Mouse (Mus musculus) kidney, adult 2 months (tissue): ENCODE results near the gene Tmem47. TPM values are rescaled to one million over a fixed set of nuclear protein-coding genes. Genes with fewer than 3 reads are reported as not detected.

Experiments used
- DNase-seq: peaks from one replicate; pipeline ENCODE4 v3.0.0; 2021
- H3K27ac ChIP-seq: fragments of 200-500 bp; 2 replicates; pipeline ENCODE4 v1.5.1; 2012; ENCODE audit warnings: low read depth, low read length, control low read depth, inconsistent platforms; ENCODE audit not compliant: insufficient read depth
- H3K27me3 ChIP-seq: fragments of 200-500 bp; replicated peaks from 2 replicates; pipeline ENCODE4 v1.6.1; 2012; ENCODE audit warnings: mild to moderate bottlenecking, moderate library complexity, low read length, inconsistent platforms; ENCODE audit not compliant: control insufficient read depth, insufficient read depth
- H3K36me3 ChIP-seq: fragments of 200-500 bp; 2 replicates; pipeline ENCODE4 v1.6.1; 2012; ENCODE audit warnings: mild to moderate bottlenecking, moderate library complexity, low read length, inconsistent platforms; ENCODE audit not compliant: control insufficient read depth, insufficient read depth
- H3K4me1 ChIP-seq: fragments of 200-500 bp; 2 replicates; pipeline ENCODE4 v1.6.1; 2011; ENCODE audit warnings: low read length; ENCODE audit not compliant: control insufficient read depth, insufficient read depth
- H3K4me3 ChIP-seq: fragments of 200-500 bp; 2 replicates; pipeline ENCODE4 v1.5.1; 2011; ENCODE audit warnings: mild to moderate bottlenecking, low read depth, low read length, control low read depth; ENCODE audit not compliant: insufficient read depth
- CTCF ChIP-seq: fragments of 200-500 bp; conservative IDR thresholded peaks from 2 replicates; pipeline ENCODE4 v1.5.1; 2011; ENCODE audit warnings: low read depth, mild to moderate bottlenecking, control low read depth, low read length, moderate library complexity, mixed read lengths; ENCODE audit not compliant: insufficient read depth, insufficient read length
- POLR2A ChIP-seq: fragments of 200-500 bp; IDR thresholded peaks from one replicate; pipeline ENCODE4 v1.6.1; 2011; ENCODE audit warnings: low read depth, low read length, control low read depth
- WGBS: fragments of 180-500 bp; shearing (Covaris S2); methylation state at CpG from one replicate; pipeline ENCODE4 v1.1.7; 2018; 5-methylcytosine and 5-hydroxymethylcytosine counted together
- polyA plus RNA-seq: library from polyadenylated mRNA; depleted of rRNA; stranded (reverse); fragments of >200 nt; gene quantifications from 2 replicates; pipeline ENCODE4 v1.2.3, GENCODE M21; 2012

Gene Tmem47
- polyA plus RNA-seq, 1 experiment: 3.9 TPM

GRCm38 (mm10) chrX:81085025-81085752 is 14.7 kb downstream of the Tmem47 start:
- Histone ChIP-seq H3K27me3 (no peaks in the 10 kb centered on the region), H3K4me3 (no peak overlapping the region), H3K27ac (no peak overlapping the region), H3K4me1 (no peaks in the 10 kb centered on the region), H3K36me3 (no peaks in the 10 kb centered on the region)
- peak; percentile 14 for DNase-seq
- 32% methylated on average over 2 of the region's 2 CpGs for WGBS
- TF ChIP-seq POLR2A (no peak), CTCF (no peak)

- 48% methylated on average over 1 of the region's 1 CpGs for WGBS
- Histone ChIP-seq H3K27me3 (no peaks in the 10 kb centered on the region), H3K36me3 (no peaks in the 10 kb centered on the region), H3K4me1 (no peaks in the 10 kb centered on the region), H3K4me3 (no peak overlapping the region), H3K27ac (no peak overlapping the region)
- TF ChIP-seq POLR2A (no peak), CTCF (no peak)
- no peak for DNase-seq
These were observed 76.9 kb downstream of the Tmem47 start for GRCm38 (mm10) chrX:81147416-81147815.
